Mouse (Mus musculus) induced T-regulatory cell, adult 2 months (primary cell): ENCODE data around the gene Med11.
"Not testable (repeated sequence)": the region's sequence is repeated elsewhere in the genome, so short reads cannot be mapped to it uniquely, and the experiment has no call there.

ENCODE experiments used
- DNase-seq: peaks from one replicate; pipeline ENCODE4 v3.0.0-alpha.2; 2012; ENCODE audit warnings: low read depth

Gene Med11

GRCm38 (mm10) chr11:70451797-70452498 lies at the start of gene Med11:
Gene Med11, plus strand, starts transcription at chr11:70451919.
- DNase-seq: peak; percentile 98

DNA sequence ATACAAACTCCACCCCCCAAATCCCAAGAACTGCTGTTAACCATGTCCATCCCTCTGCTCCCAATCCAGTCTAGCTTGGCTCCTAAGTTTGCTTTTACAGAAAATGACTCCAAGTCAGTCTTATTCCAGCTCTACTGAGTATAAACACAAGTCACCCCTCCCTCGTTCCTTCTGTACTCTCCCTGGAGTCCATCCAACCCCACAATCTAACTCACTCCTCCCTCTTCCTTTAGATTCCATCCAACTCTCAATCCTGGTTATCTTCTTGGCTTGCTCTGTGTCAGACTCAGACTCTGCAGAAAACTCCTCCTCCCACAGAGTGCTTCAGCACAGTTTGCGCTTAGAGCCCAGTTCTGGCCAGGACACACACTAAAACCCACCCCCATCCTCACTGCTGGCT lies 48.1 kb upstream of the Med11 start:
- DNase-seq: no peak

DNA sequence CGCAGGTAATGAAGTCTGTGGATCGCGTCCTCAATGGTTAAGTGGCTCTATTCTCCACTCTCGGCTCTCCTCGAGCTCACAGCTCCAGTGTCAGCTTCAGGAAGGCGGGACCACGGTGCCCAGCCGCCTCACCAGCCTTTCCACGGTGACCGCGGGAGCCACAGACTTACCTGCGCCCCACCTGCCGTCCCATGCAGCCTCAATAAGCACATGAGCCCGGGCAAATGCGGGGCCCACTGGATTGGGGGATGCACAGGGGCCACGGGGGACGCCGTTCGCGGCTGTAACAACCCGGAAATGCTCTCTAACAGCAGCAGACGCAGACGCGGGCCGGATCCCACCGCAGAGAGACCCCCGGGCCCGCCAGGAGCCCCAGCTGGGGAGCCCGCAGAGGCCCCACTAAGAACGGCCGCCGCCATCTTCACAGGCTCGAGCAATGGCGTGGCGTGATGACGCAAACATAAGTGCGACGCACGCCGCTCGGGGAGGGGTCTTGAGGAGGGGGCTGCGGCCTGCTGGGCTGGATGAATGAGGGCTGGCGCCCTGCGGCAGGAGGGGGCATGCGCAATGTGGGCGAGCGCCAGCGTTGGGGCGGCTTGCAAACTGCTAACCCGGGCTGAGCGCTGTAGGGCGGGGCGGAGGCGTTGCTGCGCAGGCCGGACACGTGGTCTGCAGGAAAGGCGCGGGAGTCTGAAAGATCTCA lies 42.0 kb upstream of the Med11 start, which contains the start of gene Pelp1:
Pelp1 (minus strand) TSS at position 438 of the 703 bp plus-strand sequence.
- DNase-seq: peak; percentile 89

DNA sequence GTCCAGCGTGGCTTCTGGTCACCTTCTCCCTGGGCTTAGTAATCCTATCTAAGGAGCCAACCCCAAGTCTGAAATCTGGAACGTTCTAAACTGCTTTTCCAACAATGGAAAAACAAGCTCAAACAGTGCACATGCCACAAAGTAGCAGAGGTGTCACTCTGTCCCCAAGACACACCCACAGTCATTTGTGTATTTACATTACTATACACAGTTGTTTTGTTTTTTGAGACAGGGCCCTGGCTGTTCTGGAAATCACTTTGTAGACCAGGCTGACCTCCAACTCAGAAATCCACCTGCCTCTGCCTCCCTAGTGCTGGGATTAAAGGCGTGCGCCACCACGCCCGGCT lies 41.4 kb upstream of the Med11 start:
- DNase-seq: no peak

GRCm38 (mm10) chr11:70412591-70412990 lies 39.1 kb upstream of the Med11 start:
- no peak for DNase-seq

DNA sequence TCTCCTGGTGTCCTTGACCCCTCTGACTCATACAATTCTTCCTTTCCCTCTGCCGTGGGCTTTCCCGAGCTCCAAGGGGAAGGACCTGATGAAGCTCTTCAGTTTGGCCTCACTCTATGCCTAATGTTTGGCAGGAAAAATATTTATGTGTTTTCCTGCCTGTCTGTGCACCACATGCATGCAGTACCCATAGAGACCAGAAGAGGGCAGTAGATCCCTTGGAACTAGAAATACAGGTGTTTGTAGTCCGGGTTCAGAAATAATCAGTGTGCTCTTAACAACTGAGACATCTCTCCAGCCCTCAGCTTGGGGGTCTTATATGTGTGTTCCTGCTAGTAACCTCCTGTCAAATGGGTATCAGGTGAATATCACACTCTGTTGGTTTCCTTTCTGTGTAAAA lies 37.8 kb upstream of the Med11 start:
- DNase-seq: peak; percentile 92

GRCm38 (mm10) chr11:70418199-70418598 lies 33.5 kb upstream of the Med11 start:
- DNase-seq: no peak

- no peak for DNase-seq
Observed at GRCm38 (mm10) chr11:70419486-70419885, 32.2 kb upstream of the Med11 start.

DNA sequence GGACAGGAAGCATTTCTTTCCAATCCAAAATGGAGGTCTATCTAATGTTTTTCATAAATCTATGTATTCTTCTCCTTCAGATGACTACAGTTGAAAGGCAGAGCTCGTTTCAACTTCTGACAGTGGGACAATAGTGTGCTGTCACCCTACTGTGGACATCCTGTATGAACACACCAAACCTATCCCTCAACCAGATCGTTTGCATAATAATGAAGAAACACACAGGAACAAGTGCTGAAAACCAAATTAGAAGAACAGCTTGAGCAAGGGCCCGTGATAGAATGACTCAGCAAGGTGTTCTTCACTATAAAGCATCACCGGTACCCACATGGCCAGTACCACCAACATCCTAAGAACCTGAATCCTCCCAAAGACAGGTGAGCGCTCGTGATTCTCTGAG lies 25.1 kb upstream of the Med11 start:
- DNase-seq: not testable (repeated sequence)

DNA sequence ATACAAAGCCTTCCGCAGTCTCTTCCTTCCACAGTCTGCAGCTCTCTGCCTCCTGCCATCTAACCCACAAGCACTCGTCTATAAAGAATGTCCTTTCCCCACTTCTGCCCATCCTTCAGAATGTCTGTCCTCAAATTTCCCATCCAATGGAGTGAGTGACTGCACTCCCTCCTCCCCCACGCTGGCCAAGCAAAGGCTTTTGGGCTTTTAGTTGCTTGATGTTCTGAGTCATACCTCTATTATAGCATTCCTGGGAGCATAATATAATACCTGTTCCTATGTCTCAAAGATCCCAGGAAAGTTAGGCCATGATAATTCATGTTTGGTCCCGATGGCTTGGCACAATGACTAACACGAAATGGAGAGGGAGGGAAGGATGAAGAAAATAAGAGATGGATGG lies 20.1 kb upstream of the Med11 start:
- no peak for DNase-seq

GRCm38 (mm10) chr11:70432048-70432894 lies 19.4 kb upstream of the Med11 start, which contains the start of gene Arrb2:
Gene Arrb2, plus strand, starts transcription at chr11:70432635.
- DNase-seq: peak; percentile 99

GRCm38 (mm10) chr11:70432895-70433568 lies 18.7 kb upstream of the Med11 start:
- DNase-seq: peak; percentile 73

GRCm38 (mm10) chr11:70433569-70433943 lies 18.2 kb upstream of the Med11 start:
- DNase-seq: peak; percentile 65

- DNase-seq: peak; percentile 68
Observed at GRCm38 (mm10) chr11:70433951-70434350, 17.8 kb upstream of the Med11 start.

GRCm38 (mm10) chr11:70435476-70435875 lies 16.2 kb upstream of the Med11 start:
- DNase-seq: peak; percentile 71

GRCm38 (mm10) chr11:70437426-70437825 lies 14.3 kb upstream of the Med11 start:
- DNase-seq: peak; percentile 47

- no peak for DNase-seq
Observed at GRCm38 (mm10) chr11:70438728-70439374, 12.9 kb upstream of the Med11 start.

GRCm38 (mm10) chr11:70440637-70441036 lies 11.1 kb upstream of the Med11 start:
- no peak for DNase-seq

- DNase-seq: no peak
Observed at GRCm38 (mm10) chr11:70441882-70442281, 9.8 kb upstream of the Med11 start.

GRCm38 (mm10) chr11:70443964-70444363 lies 7.8 kb upstream of the Med11 start:
- DNase-seq: no peak

GRCm38 (mm10) chr11:70444667-70445066 lies 7.1 kb upstream of the Med11 start:
- no peak for DNase-seq

- no peak for DNase-seq
Observed at GRCm38 (mm10) chr11:70446756-70447155, 5.0 kb upstream of the Med11 start.
